Comparison of ENCODE assay signal across 25 mouse cellular contexts in the genomic region with DNA sequence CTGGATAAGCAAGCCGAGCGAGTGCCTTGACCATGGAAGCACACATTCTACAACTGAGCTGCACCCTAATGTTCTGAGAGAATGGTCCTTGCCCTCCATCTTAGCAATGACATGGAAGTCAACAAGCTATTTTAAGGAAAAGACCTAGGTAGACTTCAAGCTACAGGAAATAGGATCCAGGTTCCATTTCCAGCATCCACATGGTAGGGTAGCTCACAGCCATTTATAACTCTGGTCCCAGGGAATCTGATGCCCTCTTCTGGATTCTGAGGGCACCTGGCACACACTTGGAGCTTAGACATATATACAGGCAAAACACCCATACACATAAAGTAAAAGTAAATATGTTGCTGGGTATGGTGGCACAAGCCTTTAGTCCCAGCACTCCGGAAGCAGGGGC. TPM values are rescaled to one million over a fixed set of nuclear protein-coding genes. Genes with fewer than 3 reads are reported as not detected.
"Had no signal": no experiment of that assay in that cellular context is flagged by ENCODE, and none has a peak within 500 bp of the region (broad histone marks: within the 10 kb centered on the region; RNA-seq: fewer than 3 reads in every experiment).

No protein-coding gene starts in this region.

- H3K4me3 ChIP-seq: heart, embryonic 10.5 days; heart, embryonic 12.5 days; hindbrain, embryonic 10.5 days; hindbrain, embryonic 12.5 days; intestine, embryonic 15.5 days; left cerebral cortex, adult 2 months; limb, embryonic 10.5 days; limb, embryonic 12.5 days; liver, embryonic 13.5 days had no signal

- DNase-seq: gastrocnemius, postnatal 25 days; heart, adult 18-20 months; heart, postnatal 10 days; heart, postnatal 4 days; kidney, adult 18-20 months; kidney, adult 8-10 months; kidney, postnatal 10 days; kidney, postnatal 25 days; kidney, postnatal 4 days; layer of hippocampus, adult 9-11 months; liver; liver, embryonic 13.5 days had no signal

- H3K27ac ChIP-seq: heart, embryonic 10.5 days; hindbrain, embryonic 10.5 days; hindbrain, embryonic 12.5 days; hindbrain, embryonic 14.5 days; intestine, embryonic 15.5 days; left cerebral cortex, adult 2 months; limb, embryonic 10.5 days; limb, embryonic 12.5 days; liver, embryonic 13.5 days had no signal

RNA-seq across cellular contexts. Expression of a gene that starts 15.1 kb away (rescaled TPM):
- total RNA-seq: gastrocnemius, postnatal 25 days; granulocyte monocyte progenitor cell, adult 5-6 weeks; heart, adult 18-20 months; heart, adult 8-10 months; heart, postnatal 10 days; heart, postnatal 25 days; heart, postnatal 4 days had no signal

RNA-seq across cellular contexts. Expression of a gene that starts 24.7 kb away (rescaled TPM):
- total RNA-seq: gastrocnemius, postnatal 25 days; heart, adult 18-20 months; heart, adult 8-10 months; heart, postnatal 25 days; left cerebral cortex, postnatal 14 days had no signal
